Mouse (Mus musculus) bone marrow, adult 2 months (tissue): ENCODE measurements around the gene Lhx3. TPM values are rescaled to one million over a fixed set of nuclear protein-coding genes. Genes with fewer than 3 reads are reported as not detected.

Source experiments
- H3K27ac ChIP-seq: fragments of 200-500 bp; 2 replicates; pipeline ENCODE4 v1.5.1; 2012; ENCODE audit warnings: low read depth, mild to moderate bottlenecking, control low read depth, inconsistent platforms, low read length; ENCODE audit not compliant: control insufficient read depth, poor library complexity, insufficient read depth
- H3K4me1 ChIP-seq: fragments of 200-500 bp; 2 replicates; pipeline ENCODE4 v1.6.1; 2011; ENCODE audit warnings: low read length; ENCODE audit not compliant: control insufficient read depth, insufficient read depth
- H3K4me3 ChIP-seq: fragments of 200-500 bp; replicated peaks from 2 replicates; pipeline ENCODE3; 2011; ENCODE audit warnings: mild to moderate bottlenecking, low read depth, low read length, control low read depth; ENCODE audit not compliant: control insufficient read depth
- CTCF ChIP-seq: fragments of 200-500 bp; IDR thresholded peaks from 2 replicates; pipeline ENCODE4 v1.5.1; 2011; ENCODE audit warnings: low read length, control low read depth; ENCODE audit not compliant: control insufficient read depth, insufficient read depth
- POLR2A ChIP-seq: fragments of 200-500 bp; IDR thresholded peaks from 2 replicates; pipeline ENCODE4 v1.6.1; 2011; ENCODE audit warnings: low read depth, mild to moderate bottlenecking, control low read depth, low read length, borderline replicate concordance; ENCODE audit not compliant: control insufficient read depth
- WGBS: fragments of 180-500 bp; shearing (Covaris S2); methylation state at CpG from one replicate; pipeline ENCODE4 v1.1.7; 2018; 5-methylcytosine and 5-hydroxymethylcytosine counted together
- polyA plus RNA-seq: library from polyadenylated mRNA; stranded (reverse); fragments of >200 nt; gene quantifications from 2 replicates; pipeline ENCODE4 v1.2.4, GENCODE M21; 2011; ENCODE audit warnings: low replicate concordance; ENCODE audit not compliant: missing spikeins, insufficient read depth, insufficient read length

Gene Lhx3
- polyA plus RNA-seq, 1 experiment, result not detected

DNA sequence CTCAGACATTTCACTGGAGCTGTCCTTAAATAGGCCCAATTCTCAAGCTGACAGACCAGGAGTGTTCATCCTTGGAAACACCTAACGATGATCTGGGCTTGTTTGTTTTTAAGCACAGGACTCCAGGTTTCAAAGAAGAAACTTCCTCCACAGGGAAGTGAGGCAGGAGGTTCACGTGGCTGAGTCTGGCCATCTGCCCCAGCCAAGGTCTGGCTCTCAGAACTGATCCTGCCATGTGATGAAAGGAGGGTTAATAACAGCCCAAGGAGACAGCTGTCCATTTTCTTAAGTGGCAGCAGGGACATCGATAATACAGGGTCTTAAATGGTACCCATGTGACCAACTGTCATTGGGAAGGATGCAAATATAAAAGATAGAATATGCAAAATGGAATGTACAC, 1.5 kb upstream of the Lhx3 start:
- TF ChIP-seq POLR2A (no peak), CTCF (no peak)
- Histone ChIP-seq H3K4me3 (no peak overlapping the region), H3K4me1 (no peaks in the 10 kb centered on the region), H3K27ac (no peak overlapping the region)
- WGBS, result 76% methylated on average over 3 of the region's 3 CpGs

DNA sequence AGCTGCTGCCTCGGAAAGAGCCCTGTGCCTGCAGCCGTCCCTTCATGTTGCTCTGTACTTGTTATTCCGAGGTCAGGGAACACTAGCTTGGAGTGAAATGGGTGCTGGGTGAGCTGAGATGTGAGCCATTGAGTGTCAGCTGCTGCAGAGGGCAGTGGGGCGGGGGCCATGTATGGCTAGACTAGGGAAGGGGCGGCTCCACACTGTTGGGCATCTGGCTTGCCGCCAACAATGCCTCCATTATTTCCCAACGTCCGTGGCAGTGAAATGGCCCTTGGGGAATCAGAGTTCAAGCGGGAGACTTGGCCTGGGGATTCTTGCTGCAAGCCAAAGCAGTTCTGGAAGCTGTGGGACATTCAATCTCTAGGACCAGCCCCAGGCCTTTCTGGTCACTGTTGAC, 530 bp downstream of the Lhx3 start:
- 17% methylated on average over 9 of the region's 9 CpGs for whole genome bisulfite sequencing
- TF ChIP-seq POLR2A (no peak), CTCF (no peak)
- H3K27ac ChIP-seq, result no peak overlapping the region
- H3K4me3 ChIP-seq, result no peak overlapping the region
- no peaks in the 10 kb centered on the region; the same call in 1 of the 2 replicates for H3K4me1 ChIP-seq

DNA sequence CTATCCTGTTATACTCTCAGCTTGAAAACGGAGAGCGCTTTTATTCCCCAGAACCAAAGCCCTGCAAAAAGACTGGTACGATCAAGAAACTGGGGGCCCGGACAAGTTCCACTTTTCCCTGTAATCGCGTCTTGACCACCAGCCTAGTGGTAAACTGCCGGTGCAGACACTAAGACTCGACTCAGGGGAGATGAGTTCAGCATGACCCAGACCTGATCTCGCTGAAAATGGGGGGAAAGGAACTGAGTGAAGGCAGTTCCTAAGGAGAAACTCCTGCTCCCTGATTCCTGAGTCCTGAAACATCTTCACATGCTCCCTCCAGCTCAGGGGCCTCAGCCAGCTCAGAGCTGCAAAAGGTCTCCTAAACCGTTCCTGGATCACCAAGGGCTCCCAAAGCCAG, 2.3 kb downstream of the Lhx3 start:
- WGBS, result 16% methylated on average over 10 of the region's 10 CpGs
- no peak overlapping the region for H3K27ac ChIP-seq
- no peaks in the 10 kb centered on the region; the same call in 1 of the 2 replicates for H3K4me1 ChIP-seq
- no peak for TF ChIP-seq POLR2A
- no peak for TF ChIP-seq CTCF
- no peak overlapping the region for H3K4me3 ChIP-seq

DNA sequence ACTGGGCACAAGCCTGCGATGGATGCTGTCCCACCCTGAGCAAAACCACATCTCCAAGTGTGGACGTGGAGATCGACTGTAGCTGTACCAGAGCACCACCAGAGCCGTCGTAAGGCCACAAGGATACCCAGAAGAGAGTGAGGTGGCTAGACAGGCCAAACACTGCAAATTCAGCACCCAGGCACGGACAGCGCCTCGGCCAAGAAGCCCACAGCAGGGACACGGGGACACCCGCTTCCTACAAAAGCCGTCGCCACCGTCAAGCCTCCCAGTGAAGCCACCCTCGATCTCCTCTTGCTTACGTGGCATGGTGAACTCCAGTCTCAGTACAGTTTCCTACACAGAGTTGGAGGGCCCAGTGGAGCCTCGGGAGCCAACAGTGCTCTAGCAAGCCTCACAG, 3.0 kb downstream of the Lhx3 start:
- no peaks in the 10 kb centered on the region; the same call in 1 of the 2 replicates for H3K4me1 ChIP-seq
- H3K27ac ChIP-seq, result no peak overlapping the region
- no peak overlapping the region for H3K4me3 ChIP-seq
- 7% methylated on average over 16 of the region's 16 CpGs for WGBS
- TF ChIP-seq POLR2A, result no peak
- TF ChIP-seq CTCF, result no peak

DNA sequence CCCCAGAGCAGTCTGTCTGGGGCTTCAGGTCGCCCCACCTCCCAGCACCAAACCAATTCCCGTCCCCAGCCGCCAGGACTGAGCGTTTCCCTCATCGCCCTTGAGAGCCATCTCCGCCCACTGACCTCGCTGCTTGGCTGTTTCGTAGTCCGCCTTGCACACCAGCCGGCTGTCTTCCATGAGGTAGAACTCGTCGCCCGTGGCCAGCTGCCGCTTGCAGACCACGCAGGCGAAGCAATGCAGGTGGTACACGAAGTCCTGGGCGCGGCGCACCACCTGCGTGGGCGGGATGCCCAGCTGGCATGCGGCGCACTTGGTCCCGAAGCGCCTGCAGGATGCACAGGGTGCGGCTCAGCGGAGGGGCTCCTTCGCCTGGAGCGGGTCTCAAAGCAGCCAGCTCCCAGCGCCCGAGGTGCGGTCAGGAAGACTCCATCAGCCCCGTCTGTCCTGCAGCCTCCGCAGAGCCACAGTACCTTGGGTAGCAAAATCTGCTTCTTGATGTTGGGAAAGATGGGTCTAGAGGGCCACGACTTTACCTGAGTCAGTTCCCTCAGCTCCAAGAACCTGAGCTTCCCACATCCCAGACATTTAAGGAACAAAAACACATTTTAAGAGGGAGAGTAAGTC, 5.1 kb downstream of the Lhx3 start:
- no peak for TF ChIP-seq POLR2A
- TF ChIP-seq CTCF, result no peak
- Histone ChIP-seq H3K4me3 (no peak overlapping the region), H3K4me1 (no peaks in the 10 kb centered on the region; the same call in 1 of the 2 replicates), H3K27ac (no peak overlapping the region)
- 6% methylated on average over 36 of the region's 36 CpGs for WGBS

DNA sequence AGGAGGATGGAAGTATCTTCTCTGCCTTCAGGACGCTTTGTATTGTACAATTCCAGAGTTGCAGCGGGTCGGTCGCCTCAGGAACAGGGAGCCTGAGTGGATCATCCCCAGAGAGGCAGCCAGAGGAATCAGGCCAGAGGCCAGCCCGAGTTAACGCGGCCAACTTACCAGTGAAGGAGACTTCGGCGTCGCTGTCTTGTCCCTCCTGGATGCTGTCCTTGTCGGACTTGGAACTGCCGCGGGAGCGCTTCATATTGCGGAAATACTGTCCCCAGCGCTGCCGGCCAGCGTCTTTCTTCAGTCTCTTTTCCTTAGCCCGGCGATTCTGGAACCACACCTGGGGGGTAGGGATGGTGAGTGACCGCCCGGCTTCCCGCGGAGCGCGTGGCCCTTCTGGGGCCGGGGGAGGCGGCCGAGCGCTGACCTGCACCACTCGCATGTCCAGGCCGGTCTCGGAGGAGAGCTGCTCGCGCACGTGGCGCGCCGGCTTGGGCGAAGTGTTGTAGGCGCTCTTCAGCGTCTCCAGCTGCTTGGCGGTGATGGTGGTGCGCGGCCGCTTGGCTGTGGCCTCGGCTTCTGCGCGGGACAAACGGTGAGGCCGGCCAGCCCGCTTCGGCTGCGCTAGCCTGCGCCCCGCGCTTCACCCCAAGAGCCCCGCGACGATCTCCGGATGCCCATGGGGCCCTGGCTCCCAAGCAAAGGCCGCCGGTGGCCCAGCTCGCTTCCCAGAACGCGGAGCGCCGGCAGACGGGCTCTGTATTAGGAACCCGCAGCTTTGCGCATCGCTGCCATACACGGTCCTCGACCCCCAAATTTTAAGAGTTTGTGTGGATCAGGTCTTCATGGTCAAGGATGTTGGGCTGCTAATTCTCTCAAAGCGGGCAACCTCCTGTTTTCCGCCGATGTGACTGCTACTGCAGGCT, 5.9 kb downstream of the Lhx3 start:
- WGBS, result 3% methylated on average over 77 of the region's 77 CpGs
- TF ChIP-seq CTCF (no peak), POLR2A (no peak)
- Histone ChIP-seq H3K27ac (no peak overlapping the region), H3K4me3 (no peak overlapping the region), H3K4me1 (no peaks in the 10 kb centered on the region; the same call in 1 of the 2 replicates)

DNA sequence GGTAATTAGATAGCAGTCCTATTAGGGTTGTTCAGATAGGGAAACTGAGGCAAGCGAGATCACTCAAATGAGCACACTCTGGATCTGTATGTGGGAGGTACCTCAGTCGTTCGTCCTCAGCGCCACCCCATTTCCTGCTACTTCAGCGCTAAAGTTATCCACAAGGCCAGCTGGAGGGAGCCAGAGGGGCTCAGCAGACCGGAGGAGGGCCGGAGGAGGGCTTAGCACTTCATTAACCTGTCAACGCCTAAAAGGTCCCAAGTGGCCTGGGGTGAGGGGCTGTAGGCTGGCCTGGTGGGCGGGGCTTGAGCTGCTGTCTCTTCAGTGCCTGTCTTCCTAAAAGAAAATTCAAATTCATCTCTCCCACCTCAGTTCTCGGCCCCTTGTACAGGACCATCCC, 9.6 kb downstream of the Lhx3 start:
- WGBS, result 2% methylated on average over 10 of the region's 10 CpGs
- Histone ChIP-seq H3K27ac (no peak overlapping the region), H3K4me3 (no peak overlapping the region), H3K4me1 (no peaks in the 10 kb centered on the region; the same call in 1 of the 2 replicates)
- TF ChIP-seq CTCF (no peak), POLR2A (no peak)

DNA sequence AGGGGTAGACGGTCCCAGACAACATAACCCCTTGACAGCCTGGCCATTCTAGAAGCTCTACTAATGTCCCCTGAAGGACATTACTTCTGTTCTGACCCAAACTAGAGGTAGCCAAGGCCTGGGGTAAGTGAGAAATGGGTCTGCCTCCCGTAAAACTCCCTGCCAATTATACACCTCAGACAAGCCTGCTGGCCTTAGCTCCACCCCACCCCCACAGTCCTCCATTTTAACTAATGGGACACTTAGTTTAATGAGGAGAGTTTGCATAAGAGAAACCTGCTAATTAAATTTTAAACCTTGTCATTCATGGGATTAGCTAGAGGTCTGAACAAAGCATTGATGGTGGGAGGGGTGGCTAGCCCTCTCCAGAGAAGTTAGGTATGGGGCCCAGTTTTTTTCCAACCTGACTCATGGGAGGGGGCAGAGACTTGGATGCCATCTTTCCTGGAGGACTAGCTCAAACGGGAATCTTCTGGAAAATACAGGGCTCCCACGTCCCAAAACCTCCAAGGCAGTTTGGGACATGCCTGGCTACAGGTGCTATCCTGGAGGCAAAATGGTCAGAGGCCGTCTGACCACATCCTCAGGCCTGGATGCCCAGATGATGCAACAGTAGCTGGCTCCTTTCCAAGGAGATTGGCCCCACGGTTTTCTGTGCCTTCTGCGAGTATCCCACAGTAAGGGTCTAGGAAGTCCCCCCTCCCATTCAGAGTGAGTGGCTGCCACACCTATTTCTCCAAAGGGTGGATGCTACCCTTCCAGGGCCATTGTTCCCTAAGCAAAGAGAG, 13.3 kb downstream of the Lhx3 start:
- no peak overlapping the region for H3K4me3 ChIP-seq
- WGBS, result 34% methylated on average over 7 of the region's 7 CpGs
- no peaks in the 10 kb centered on the region for H3K4me1 ChIP-seq
- TF ChIP-seq POLR2A (no peak), CTCF (no peak)
- no peak overlapping the region for H3K27ac ChIP-seq
